Mouse (Mus musculus) lung, embryonic 16.5 days (tissue): ENCODE measurements around the gene Pou2f1. TPM values are rescaled to one million over a fixed set of nuclear protein-coding genes. Genes with fewer than 3 reads are reported as not detected.

Experiments used
- ATAC-seq: fragments of 200-750 bp; cut with Nextera tagmentation; 2 replicates; pipeline ENCODE4 v1.8.0; 2017; ENCODE audit warnings: low read depth, mild to moderate bottlenecking, moderate library complexity
- H3K27ac ChIP-seq: fragments of 300-500 bp; sonication (generic); 2 replicates; pipeline ENCODE4 v1.5.1; 2014; ENCODE audit warnings: mild to moderate bottlenecking, control low read depth, low read length
- H3K27me3 ChIP-seq: fragments of 300-500 bp; sonication (generic); 2 replicates; pipeline ENCODE4 v1.6.1; 2014; ENCODE audit warnings: low read depth, low read length, mixed read lengths; ENCODE audit not compliant: control insufficient read depth, insufficient read depth
- H3K36me3 ChIP-seq: fragments of 300-500 bp; sonication (generic); 2 replicates; pipeline ENCODE4 v1.6.1; 2014; ENCODE audit warnings: low read length; ENCODE audit not compliant: control insufficient read depth, insufficient read depth
- H3K4me1 ChIP-seq: fragments of 300-500 bp; sonication (generic); replicated peaks from 2 replicates; pipeline ENCODE4 v1.6.1; 2014; ENCODE audit warnings: low read length, mixed read lengths; ENCODE audit not compliant: control insufficient read depth, insufficient read depth
- H3K4me2 ChIP-seq: fragments of 300-500 bp; sonication (generic); 2 replicates; pipeline ENCODE4 v1.6.1; 2014; ENCODE audit warnings: low read depth, low read length, control low read depth
- H3K4me3 ChIP-seq: fragments of 300-500 bp; sonication (generic); 2 replicates; pipeline ENCODE4 v1.5.1; 2014; ENCODE audit warnings: mild to moderate bottlenecking, low read length, control low read depth
- H3K9ac ChIP-seq: fragments of 300-500 bp; sonication (generic); 2 replicates; pipeline ENCODE4 v1.6.1; 2014; ENCODE audit warnings: low read length, control low read depth
- H3K9me3 ChIP-seq: fragments of 300-500 bp; sonication (generic); 2 replicates; pipeline ENCODE4 v1.6.1; 2016; ENCODE audit warnings: low read length; ENCODE audit not compliant: control insufficient read depth
- WGBS: fragments of 180-500 bp; shearing (Covaris S2); extraction: QIAGEN DNeasy Blood & Tissue Kit; methylation state at CpG from one replicate; pipeline ENCODE4 v1.1.7; 2014; 5-methylcytosine and 5-hydroxymethylcytosine counted together
- polyA plus RNA-seq: library from polyadenylated mRNA; unstranded; fragments of >200 nt; fragmentation: Nextera tagmentation; extraction: Ambion mirVana; gene quantifications from 2 replicates; pipeline ENCODE4 v1.2.1, GENCODE M21; 2015

The Pou2f1 gene
- polyA plus RNA-seq, 1 experiment from 2014 or later: 16.3 TPM

DNA sequence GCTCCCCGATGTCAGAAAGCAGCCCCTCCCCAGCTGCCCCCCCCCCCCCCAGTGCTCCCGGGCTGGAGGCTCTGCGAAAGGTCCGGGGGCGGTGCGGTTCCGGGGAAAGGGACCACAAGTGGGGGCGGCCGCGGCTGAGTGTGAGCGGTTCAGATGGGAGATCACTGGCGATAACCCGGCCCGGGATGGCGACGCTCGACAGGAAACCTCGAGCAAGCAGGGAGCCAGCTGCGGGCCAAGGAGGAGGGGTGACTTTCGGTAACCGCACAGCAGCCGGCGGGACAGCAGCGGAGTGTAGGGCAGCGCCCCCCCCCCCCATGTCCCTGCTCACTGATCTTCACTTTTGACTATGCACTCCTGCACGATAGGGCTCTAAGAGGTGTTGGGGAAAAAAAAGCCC is 157.5 kb downstream of the Pou2f1 start:
- WGBS: 2% methylated on average over 25 of the region's 26 CpGs
- peaks cover 18% of the 10 kb centered on the region for H3K4me1 ChIP-seq
- H3K9me3 ChIP-seq: no peaks in the 10 kb centered on the region
- H3K36me3 ChIP-seq: no peaks in the 10 kb centered on the region
- H3K27me3 ChIP-seq: peaks cover 25% of the 10 kb centered on the region
- H3K4me2 ChIP-seq: peak overlapping the region; percentile 100
- no peak overlapping the region for H3K27ac ChIP-seq
- peak overlapping the region; percentile 66 for H3K9ac ChIP-seq
- peak; percentile 48 for ATAC-seq
- H3K4me3 ChIP-seq: peak overlapping the region; percentile 60

- peak overlapping the region; percentile 100 for H3K4me2 ChIP-seq
- 1% methylated on average over 20 of the region's 20 CpGs for WGBS
- H3K9me3 ChIP-seq: no peaks in the 10 kb centered on the region
- H3K27me3 ChIP-seq: peaks cover 30% of the 10 kb centered on the region
- peak overlapping the region; percentile 60 for H3K4me3 ChIP-seq
- H3K9ac ChIP-seq: peak overlapping the region; percentile 66
- no peaks in the 10 kb centered on the region for H3K36me3 ChIP-seq
- ATAC-seq: peak; percentile 70
- peaks cover 17% of the 10 kb centered on the region for H3K4me1 ChIP-seq
- no peak overlapping the region for H3K27ac ChIP-seq
These were observed 158.0 kb downstream of the Pou2f1 start for GRCm38 (mm10) chr1:165844466-165844951.

GRCm38 (mm10) chr1:165843586-165843985 is 158.9 kb downstream of the Pou2f1 start:
- Histone ChIP-seq H3K27me3 (peaks cover 33% of the 10 kb centered on the region), H3K27ac (no peak overlapping the region), H3K9me3 (no peaks in the 10 kb centered on the region), H3K4me3 (no peak overlapping the region), H3K4me2 (no peak overlapping the region), H3K4me1 (peaks cover 12% of the 10 kb centered on the region), H3K9ac (no peak overlapping the region), H3K36me3 (no peaks in the 10 kb centered on the region)
- no peak for ATAC-seq
- WGBS: 72% methylated on average over 3 of the region's 3 CpGs

- Histone ChIP-seq H3K27ac (no peak overlapping the region), H3K9me3 (no peaks in the 10 kb centered on the region), H3K4me2 (no peak overlapping the region), H3K36me3 (no peaks in the 10 kb centered on the region), H3K4me3 (no peak overlapping the region), H3K4me1 (peaks cover 21% of the 10 kb centered on the region), H3K9ac (no peak overlapping the region), H3K27me3 (peaks cover 36% of the 10 kb centered on the region)
- 83% methylated on average over 7 of the region's 7 CpGs for WGBS
- no peak for ATAC-seq
These were observed 160.3 kb downstream of the Pou2f1 start for GRCm38 (mm10) chr1:165842170-165842569.

DNA sequence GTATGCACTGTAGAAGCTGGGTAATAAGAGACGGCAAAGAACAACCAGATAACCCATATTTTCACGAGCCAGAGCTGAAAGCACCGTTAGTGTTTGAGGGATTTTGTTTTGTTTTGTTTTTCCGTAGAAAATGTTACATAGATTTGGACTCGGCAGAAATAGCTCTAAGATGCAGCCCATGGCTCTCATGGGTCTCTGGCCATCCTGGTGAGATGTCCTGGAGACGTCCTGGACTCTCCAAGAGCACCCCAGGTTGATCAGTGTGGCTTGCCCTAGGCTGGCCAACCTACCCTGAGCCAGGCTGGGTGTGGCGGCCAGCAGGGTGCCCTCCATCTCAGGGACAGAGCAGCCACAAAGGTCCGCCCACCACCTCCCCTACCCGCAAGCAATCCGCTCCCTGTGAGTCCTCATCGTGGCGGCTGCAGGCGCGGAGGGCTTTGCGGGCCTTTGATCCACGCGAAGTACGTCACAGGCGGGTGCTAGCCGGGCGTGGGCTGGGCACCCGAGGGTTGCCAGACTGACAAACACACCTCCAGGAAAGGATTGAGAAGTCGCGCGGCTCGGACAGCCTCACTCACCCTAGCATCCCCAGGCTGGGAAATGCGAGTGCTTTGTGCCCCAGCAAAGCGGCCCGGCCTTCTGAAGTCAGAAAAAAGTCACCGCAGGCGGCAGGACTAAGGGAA is 161.8 kb downstream of the Pou2f1 start:
- no peak overlapping the region for H3K27ac ChIP-seq
- H3K4me1 ChIP-seq: peaks cover 33% of the 10 kb centered on the region
- H3K9ac ChIP-seq: peak overlapping the region; percentile 64
- H3K36me3 ChIP-seq: no peaks in the 10 kb centered on the region
- WGBS: 13% methylated on average over 31 of the region's 31 CpGs
- H3K27me3 ChIP-seq: peaks cover 31% of the 10 kb centered on the region
- no peak for ATAC-seq
- H3K9me3 ChIP-seq: no peaks in the 10 kb centered on the region
- H3K4me2 ChIP-seq: peak overlapping the region; percentile 66
- H3K4me3 ChIP-seq: peak overlapping the region; percentile 42

DNA sequence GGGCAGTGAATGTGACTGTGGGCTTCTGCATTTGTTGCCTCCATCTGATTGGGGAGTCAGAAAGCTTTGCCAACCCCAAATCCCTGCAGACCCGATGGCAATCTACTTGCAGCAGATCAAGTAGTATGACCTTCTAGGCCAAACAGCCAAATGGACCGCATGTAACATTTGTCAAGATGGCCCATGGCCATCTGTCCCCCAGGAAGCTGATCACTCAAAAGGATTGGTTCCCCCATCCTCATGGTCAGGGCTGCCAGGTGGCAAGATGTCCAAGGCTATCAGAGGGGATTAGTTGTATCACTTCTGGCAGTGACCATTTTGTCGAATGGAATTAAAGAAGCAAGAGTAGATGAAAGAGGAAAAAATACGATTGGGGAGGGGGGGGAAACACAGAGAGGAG is 163.3 kb downstream of the Pou2f1 start:
- H3K9ac ChIP-seq: no peak overlapping the region
- peaks cover 35% of the 10 kb centered on the region for H3K4me1 ChIP-seq
- no peak overlapping the region for H3K4me2 ChIP-seq
- H3K27me3 ChIP-seq: peaks cover 31% of the 10 kb centered on the region
- no peak overlapping the region for H3K4me3 ChIP-seq
- 73% methylated on average over 4 of the region's 4 CpGs for WGBS
- H3K9me3 ChIP-seq: no peaks in the 10 kb centered on the region
- H3K36me3 ChIP-seq: no peaks in the 10 kb centered on the region
- no peak for ATAC-seq
- no peak overlapping the region for H3K27ac ChIP-seq

DNA sequence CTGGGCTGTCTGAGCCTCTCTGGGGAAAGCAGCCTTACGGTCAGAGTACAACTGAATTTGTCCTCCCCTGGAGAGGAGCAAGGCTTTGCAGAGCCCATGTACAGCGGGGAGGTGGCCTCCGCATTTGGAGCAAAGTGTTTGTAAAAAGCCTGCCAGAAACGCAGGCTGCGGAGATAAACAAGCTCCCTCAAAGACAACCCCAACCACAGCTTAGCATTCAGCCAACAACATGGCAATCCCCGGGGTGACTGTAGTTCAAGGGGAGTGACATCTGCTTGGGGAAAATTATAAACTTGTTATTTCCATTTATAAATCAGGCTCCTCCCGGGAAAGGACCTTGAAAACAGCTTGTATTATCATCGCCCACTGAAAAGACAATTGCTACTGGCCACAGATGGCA is 164.9 kb downstream of the Pou2f1 start:
- Histone ChIP-seq H3K27me3 (peaks cover 24% of the 10 kb centered on the region), H3K36me3 (no peaks in the 10 kb centered on the region), H3K4me3 (no peak overlapping the region), H3K27ac (peak overlapping the region; percentile 31; the same call in 1 of the 2 replicates), H3K9ac (no peak overlapping the region), H3K4me1 (peaks cover 37% of the 10 kb centered on the region), H3K4me2 (no peak overlapping the region), H3K9me3 (no peaks in the 10 kb centered on the region)
- ATAC-seq: peak; percentile 85
- 18% methylated on average over 8 of the region's 8 CpGs for WGBS

DNA sequence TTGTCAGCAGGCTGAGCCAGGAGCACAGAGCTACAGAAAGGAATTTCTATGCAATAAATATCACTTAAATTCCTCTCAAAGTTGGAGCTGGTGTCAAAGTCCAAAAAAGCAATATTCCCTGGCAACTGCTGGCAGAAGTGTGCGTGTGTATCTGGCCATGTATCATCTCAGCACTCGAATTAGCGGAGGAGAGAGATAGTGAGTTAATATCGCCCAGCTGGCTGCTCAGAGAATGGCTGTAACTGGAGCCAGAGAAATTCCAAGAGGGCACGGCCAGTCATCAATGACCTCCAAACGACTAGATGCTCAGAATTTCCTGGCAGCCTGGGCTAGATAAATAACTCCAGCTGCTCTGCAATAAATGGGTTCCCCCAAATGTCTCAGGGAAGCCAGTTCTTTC is 166.0 kb downstream of the Pou2f1 start:
- peaks cover 37% of the 10 kb centered on the region for H3K4me1 ChIP-seq
- no peak overlapping the region for H3K4me3 ChIP-seq
- H3K27ac ChIP-seq: no peak overlapping the region
- H3K27me3 ChIP-seq: peaks cover 23% of the 10 kb centered on the region
- no peaks in the 10 kb centered on the region for H3K36me3 ChIP-seq
- ATAC-seq: peak; percentile 63
- no peak overlapping the region for H3K4me2 ChIP-seq
- no peaks in the 10 kb centered on the region for H3K9me3 ChIP-seq
- WGBS: 24% methylated on average over 6 of the region's 6 CpGs
- no peak overlapping the region for H3K9ac ChIP-seq

DNA sequence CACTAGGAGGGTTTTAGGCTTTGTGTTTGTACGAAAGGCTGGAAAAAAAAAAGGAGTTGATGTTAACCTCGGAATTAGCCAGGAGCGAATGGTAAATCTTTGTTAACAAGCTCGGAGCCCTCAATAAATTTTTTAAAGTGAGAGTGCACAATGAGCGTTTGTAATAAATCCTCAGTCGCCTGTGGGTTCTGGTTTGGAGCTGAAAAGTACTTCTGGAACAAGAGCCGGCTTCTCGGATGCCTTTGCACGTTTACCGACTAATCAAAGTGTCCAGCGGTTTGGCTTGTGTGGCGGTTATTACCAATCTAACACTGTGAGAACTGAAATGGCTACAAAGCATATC is 167.9 kb downstream of the Pou2f1 start:
- Histone ChIP-seq H3K9ac (no peak overlapping the region), H3K36me3 (no peaks in the 10 kb centered on the region), H3K4me2 (peak overlapping the region; percentile 33), H3K4me3 (no peak overlapping the region; the same call in 1 of the 2 replicates), H3K9me3 (no peaks in the 10 kb centered on the region), H3K4me1 (peaks cover 30% of the 10 kb centered on the region), H3K27me3 (peaks cover 7% of the 10 kb centered on the region), H3K27ac (no peak overlapping the region)
- ATAC-seq: no peak
- 31% methylated on average over 12 of the region's 12 CpGs for WGBS
